Comparison of ENCODE assay signal across 12 mouse cellular contexts in genomic region chr16:4861392-4861791, GRCm38 (mm10). TPM values are rescaled to one million over a fixed set of nuclear protein-coding genes. Genes with fewer than 3 reads are reported as not detected.
DNase-seq lines count a peak whose midpoint lies in the region; ATAC-seq and TF ChIP-seq lines count a peak whose summit lies in the region.
"Had no signal": no experiment of that assay in that cellular context is flagged by ENCODE, and none has a peak within 500 bp of the region (broad histone marks: within the 10 kb centered on the region; RNA-seq: fewer than 3 reads in every experiment).

No protein-coding gene starts in this region.

- no peak for ATAC-seq in forebrain, postnatal 0 days
- ATAC-seq in forebrain, embryonic 11.5 days (replicated peaks; ENCODE audit: low FRiP score), result no peak
- no peak for ATAC-seq in lung, embryonic 14.5 days (ENCODE audit: insufficient read depth)
- peak; percentile 52; the same call in 1 of the 2 replicates for ATAC-seq in intestine, embryonic 15.5 days
- ATAC-seq: activated CD4-positive, CD25-positive, alpha-beta regulatory T cell, adult 4 months had no signal

- H3K27me3 ChIP-seq in forebrain, postnatal 0 days (ENCODE audit: insufficient read depth, low read length), result no peaks in the 10 kb centered on the region
- no peaks in the 10 kb centered on the region for H3K27me3 ChIP-seq in forebrain, embryonic 11.5 days (ENCODE audit: control insufficient read depth, insufficient read depth, low read length)
- no peaks in the 10 kb centered on the region for H3K27me3 ChIP-seq in lung, embryonic 14.5 days (ENCODE audit: insufficient read depth, low read length)
- no peaks in the 10 kb centered on the region for H3K27me3 ChIP-seq in intestine, embryonic 15.5 days (replicated peaks)
- H3K27me3 ChIP-seq: stomach, embryonic 15.5 days had no signal

- TF ChIP-seq CTCF in forebrain, postnatal 0 days (IDR thresholded peaks at IDR 0.05; ENCODE audit: low read depth), result peak; percentile 26; the same call in 1 of the 2 replicates
- TF ChIP-seq CTCF in lung, embryonic 14.5 days (IDR thresholded peaks at IDR 0.05; ENCODE audit: low read depth), result peak; percentile 53

- 41% methylated on average over 10 of the region's 10 CpGs for WGBS in forebrain, postnatal 0 days
- WGBS in forebrain, embryonic 11.5 days, result 37% methylated on average over 10 of the region's 10 CpGs
- WGBS in lung, embryonic 14.5 days, result 43% methylated on average over 10 of the region's 10 CpGs
- WGBS in intestine, embryonic 15.5 days, result 53% methylated on average over 10 of the region's 10 CpGs

- no peaks in the 10 kb centered on the region for H3K36me3 ChIP-seq in forebrain, postnatal 0 days (ENCODE audit: insufficient read depth)
- H3K36me3 ChIP-seq in forebrain, embryonic 11.5 days (ENCODE audit: control insufficient read depth, insufficient read depth, low read length), result no peaks in the 10 kb centered on the region
- H3K36me3 ChIP-seq in lung, embryonic 14.5 days (ENCODE audit: insufficient read depth), result no peaks in the 10 kb centered on the region
- no peaks in the 10 kb centered on the region for H3K36me3 ChIP-seq in intestine, embryonic 15.5 days
- H3K36me3 ChIP-seq: stomach, embryonic 15.5 days had no signal

- no peaks in the 10 kb centered on the region for H3K4me1 ChIP-seq in forebrain, postnatal 0 days (ENCODE audit: insufficient read depth)
- H3K4me1 ChIP-seq in forebrain, embryonic 11.5 days (replicated peaks; ENCODE audit: control insufficient read depth, insufficient read depth, low read length), result no peaks in the 10 kb centered on the region
- H3K4me1 ChIP-seq in lung, embryonic 14.5 days (ENCODE audit: insufficient read depth), result 0 out of 2 replicates have a peak, but pooled peaks cover 4% of the 10 kb centered on the region
- H3K4me1 ChIP-seq in intestine, embryonic 15.5 days (replicated peaks), result no peaks in the 10 kb centered on the region
- H3K4me1 ChIP-seq: stomach, embryonic 15.5 days had no signal

- no peak for DNase-seq in forebrain, postnatal 0 days
- DNase-seq in forebrain, embryonic 11.5 days (ENCODE audit: low spot score), result no peak
- DNase-seq in lung, embryonic 14.5 days, result no peak
- DNase-seq in lung, postnatal 14 days, result no peak
- peak; percentile 51 for DNase-seq in lung, postnatal 36 days
- no peak for DNase-seq in MN1 (ENCODE audit: low spot score)
- no peak for DNase-seq in spleen, adult 12 weeks (ENCODE audit: low spot score)

- H3K4me2 ChIP-seq in forebrain, postnatal 0 days (ENCODE audit: low read depth), result no peak overlapping the region
- H3K4me2 ChIP-seq in forebrain, embryonic 11.5 days (ENCODE audit: low read depth, low read length, severe bottlenecking), result no peak overlapping the region
- H3K4me2 ChIP-seq in lung, embryonic 14.5 days, result no peak overlapping the region
- no peak overlapping the region for H3K4me2 ChIP-seq in intestine, embryonic 15.5 days (replicated peaks)
- H3K4me2 ChIP-seq: stomach, embryonic 15.5 days had no signal

- no peak overlapping the region for H3K9ac ChIP-seq in forebrain, postnatal 0 days
- H3K9ac ChIP-seq in forebrain, embryonic 11.5 days (ENCODE audit: low read length), result no peak overlapping the region
- no peak overlapping the region for H3K9ac ChIP-seq in lung, embryonic 14.5 days
- H3K9ac ChIP-seq in intestine, embryonic 15.5 days, result no peak overlapping the region
- H3K9ac ChIP-seq: stomach, embryonic 15.5 days had no signal

- no peak overlapping the region for H3K4me3 ChIP-seq in forebrain, postnatal 0 days (ENCODE audit: low read depth, low read length)
- no peak overlapping the region for H3K4me3 ChIP-seq in forebrain, embryonic 11.5 days (ENCODE audit: low read depth, low read length)
- H3K4me3 ChIP-seq in lung, embryonic 14.5 days (ENCODE audit: low read depth, low read length), result no peak overlapping the region
- no peak overlapping the region for H3K4me3 ChIP-seq in intestine, embryonic 15.5 days (replicated peaks)
- H3K4me3 ChIP-seq: stomach, embryonic 15.5 days had no signal

- H3K27ac ChIP-seq in forebrain, postnatal 0 days (ENCODE audit: low read depth, low read length), result no peak overlapping the region
- H3K27ac ChIP-seq in forebrain, embryonic 11.5 days (ENCODE audit: low read depth, low read length), result no peak overlapping the region
- no peak overlapping the region for H3K27ac ChIP-seq in lung, embryonic 14.5 days (ENCODE audit: low read depth)
- H3K27ac ChIP-seq in intestine, embryonic 15.5 days, result no peak overlapping the region
- H3K27ac ChIP-seq: stomach, embryonic 15.5 days had no signal

- no peaks in the 10 kb centered on the region for H3K9me3 ChIP-seq in forebrain, postnatal 0 days (ENCODE audit: low read length)
- H3K9me3 ChIP-seq in forebrain, embryonic 11.5 days (ENCODE audit: control insufficient read depth, low read length), result no peaks in the 10 kb centered on the region
- no peaks in the 10 kb centered on the region for H3K9me3 ChIP-seq in lung, embryonic 14.5 days (ENCODE audit: low read depth, low read length)
- H3K9me3 ChIP-seq in intestine, embryonic 15.5 days, result no peaks in the 10 kb centered on the region
- H3K9me3 ChIP-seq: stomach, embryonic 15.5 days had no signal

RNA-seq across cellular contexts. Expression of gene Ubald1, which starts 18.7 kb away (rescaled TPM):
- 27.7 and 37.7 TPM in 2 replicates for total RNA-seq in forebrain, postnatal 0 days (2014; rRNA removed)
- 79.2 and 80.7 TPM in 2 replicates for polyA plus RNA-seq in forebrain, postnatal 0 days (2015; fragmentation: Nextera tagmentation; extraction: Ambion mirVana)
- 23.9 TPM in 2 replicates for polyA plus RNA-seq in forebrain, embryonic 11.5 days (2014; fragmentation: Nextera tagmentation; extraction: Ambion mirVana)
- polyA plus RNA-seq in lung, embryonic 14.5 days (2014; fragmentation: Nextera tagmentation; extraction: Ambion mirVana), result 38.7 and 39.3 TPM in 2 replicates
- 34.0 and 36.1 TPM in 2 replicates for polyA plus RNA-seq in intestine, embryonic 15.5 days (2015; fragmentation: Nextera tagmentation; extraction: Ambion mirVana)

RNA-seq across cellular contexts. Expression of gene Mgrn1, which starts 24.7 kb away (rescaled TPM):
- total RNA-seq in forebrain, postnatal 0 days (2014; rRNA removed), result 123 and 167 TPM in 2 replicates
- polyA plus RNA-seq in forebrain, postnatal 0 days (2015; fragmentation: Nextera tagmentation; extraction: Ambion mirVana), result 96.1 and 109 TPM in 2 replicates
- 69.9 and 77.2 TPM in 2 replicates for polyA plus RNA-seq in forebrain, embryonic 11.5 days (2014; fragmentation: Nextera tagmentation; extraction: Ambion mirVana)
- 88.0 and 88.8 TPM in 2 replicates for polyA plus RNA-seq in lung, embryonic 14.5 days (2014; fragmentation: Nextera tagmentation; extraction: Ambion mirVana)
- 71.2 and 77.9 TPM in 2 replicates for polyA plus RNA-seq in intestine, embryonic 15.5 days (2015; fragmentation: Nextera tagmentation; extraction: Ambion mirVana)

RNA-seq across cellular contexts. Expression of gene 4930562C15Rik, which starts 26.2 kb away (rescaled TPM):
- not detected in 2 replicates for total RNA-seq in forebrain, postnatal 0 days (2014; rRNA removed)
- polyA plus RNA-seq in forebrain, postnatal 0 days (2015; fragmentation: Nextera tagmentation; extraction: Ambion mirVana), result 0.17 TPM in 1 of 2 replicates, not detected in the other
- polyA plus RNA-seq in forebrain, embryonic 11.5 days (2014; fragmentation: Nextera tagmentation; extraction: Ambion mirVana), result 0.36 TPM in 1 of 2 replicates, not detected in the other
- 1.0 and 1.1 TPM in 2 replicates for polyA plus RNA-seq in lung, embryonic 14.5 days (2014; fragmentation: Nextera tagmentation; extraction: Ambion mirVana)
- 0.23 TPM in 2 replicates for polyA plus RNA-seq in intestine, embryonic 15.5 days (2015; fragmentation: Nextera tagmentation; extraction: Ambion mirVana)
- total RNA-seq: left cerebral cortex, postnatal 10 days; megakaryocyte-erythroid progenitor cell, adult 5-6 weeks had no signal
